Mouse (Mus musculus) testis, adult 2 months (tissue): ENCODE measurements at regions not wholly inside any gene's neighbourhood (a gene's known extent, or its start where the extent isn't known, plus 50 kb on each side); places are given as distances from the start of the nearest gene placed in this dataset.

Experiments used
- CTCF ChIP-seq: fragments of 200-500 bp; IDR thresholded peaks from 2 replicates; pipeline ENCODE4 v1.5.1; 2012; ENCODE audit warnings: low read depth, mild to moderate bottlenecking, inconsistent platforms, low read length, moderate library complexity; ENCODE audit not compliant: control insufficient read depth, insufficient read depth, insufficient replicate concordance
- POLR2A ChIP-seq: fragments of 200-500 bp; IDR thresholded peaks from 2 replicates; pipeline ENCODE4 v1.6.1; 2012; ENCODE audit warnings: low read depth, mild to moderate bottlenecking, inconsistent platforms, low read length, moderate library complexity; ENCODE audit not compliant: control insufficient read depth

DNA sequence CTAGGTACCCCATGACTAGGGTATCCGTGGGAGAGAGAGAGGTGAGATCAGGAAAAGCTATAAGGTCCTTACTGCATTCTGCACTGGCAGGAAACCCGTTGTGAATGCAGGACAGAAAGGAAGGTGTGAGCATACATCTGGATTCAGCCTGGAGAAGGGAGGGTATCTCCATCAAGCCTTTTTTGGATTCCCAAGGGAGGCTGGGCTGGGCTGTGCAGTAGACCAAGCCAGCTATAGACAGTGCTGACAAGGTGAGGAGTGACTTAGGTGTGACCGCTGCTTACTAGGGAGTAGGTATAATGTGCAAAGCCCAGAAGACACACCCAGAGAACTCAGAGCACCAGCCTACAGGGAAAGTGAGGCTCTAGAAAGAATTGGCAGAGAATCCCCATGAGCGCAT lies 250.1 kb downstream of the Irs2 start:
- TF ChIP-seq CTCF (no peak), POLR2A (no peak)
